Mouse (Mus musculus) thymus, adult 2 months (tissue): Measurements from ENCODE around the gene Tmem129. TPM values are rescaled to one million over a fixed set of nuclear protein-coding genes. Genes with fewer than 3 reads are reported as not detected.

ENCODE experiments used
- DNase-seq: peaks from one replicate; pipeline ENCODE4 v3.0.0; 2021
- H3K27ac ChIP-seq: fragments of 200-500 bp; 2 replicates; pipeline ENCODE4 v1.5.1; 2012; ENCODE audit warnings: low read length, control low read depth; ENCODE audit not compliant: control insufficient read depth, insufficient read depth
- H3K27me3 ChIP-seq: fragments of 200-500 bp; 2 replicates; pipeline ENCODE4 v1.6.1; 2012; ENCODE audit warnings: mild to moderate bottlenecking, low read length, moderate library complexity, mixed read lengths; ENCODE audit not compliant: control insufficient read depth, insufficient read depth
- H3K36me3 ChIP-seq: fragments of 200-500 bp; 2 replicates; pipeline ENCODE4 v1.6.1; 2012; ENCODE audit warnings: mild to moderate bottlenecking, low read length, moderate library complexity; ENCODE audit not compliant: control insufficient read depth, insufficient read depth
- H3K4me1 ChIP-seq: fragments of 200-500 bp; replicated peaks from 2 replicates; pipeline ENCODE4 v1.6.1; 2012; ENCODE audit warnings: low read length; ENCODE audit not compliant: control insufficient read depth, insufficient read depth
- H3K4me3 ChIP-seq: fragments of 200-500 bp; 2 replicates; pipeline ENCODE4 v1.5.1; 2012; ENCODE audit warnings: mild to moderate bottlenecking, low read length, control low read depth, moderate library complexity; ENCODE audit not compliant: control insufficient read depth, insufficient read depth
- CTCF ChIP-seq: fragments of 200-500 bp; IDR thresholded peaks from 2 replicates; pipeline ENCODE4 v1.5.1; 2012; ENCODE audit warnings: mild to moderate bottlenecking, control low read depth, low read length, moderate library complexity, borderline replicate concordance; ENCODE audit not compliant: control insufficient read depth, poor library complexity, insufficient read depth; ENCODE audit errors: extremely low read depth
- POLR2A ChIP-seq: fragments of 200-500 bp; IDR thresholded peaks from 2 replicates; pipeline ENCODE4 v1.6.1; 2012; ENCODE audit warnings: mild to moderate bottlenecking, low read length, control low read depth, moderate library complexity; ENCODE audit not compliant: control insufficient read depth, poor library complexity, insufficient read depth; ENCODE audit errors: extremely low read depth
- WGBS: fragments of 180-500 bp; shearing (Covaris S2); methylation state at CpG from one replicate; pipeline ENCODE4 v1.1.7; 2018; 5-methylcytosine and 5-hydroxymethylcytosine counted together
- polyA plus RNA-seq: library from polyadenylated mRNA; depleted of rRNA; stranded (reverse); fragments of >200 nt; gene quantifications from 2 replicates; pipeline ENCODE4 v1.2.3, GENCODE M21; 2012; rRNA removed

Tmem129 gene
- polyA plus RNA-seq = 71.6 and 78.0 TPM in 2 replicates

GRCm38 (mm10) chr5:33657787-33658663 lies at the start of gene Tmem129, which contains the start of gene Tacc3:
TSS of gene Tmem129 (minus strand) at chr5:33658416.
TSS of gene Tacc3 (plus strand) at chr5:33658128.
- Histone ChIP-seq H3K4me1 (peaks cover 10% of the 10 kb centered on the region), H3K27me3 (no peaks in the 10 kb centered on the region), H3K27ac (peak within 1 kb of the TSS; percentile 81), H3K4me3 (peak within 1 kb of the TSS; percentile 74), H3K36me3 (0 out of 2 replicates have a peak, but pooled peaks cover 4% of the 10 kb centered on the region)
- TF ChIP-seq CTCF (no peak), POLR2A (peak; percentile 62; the same call in 1 of the 2 replicates)
- DNase-seq = peak; percentile 97
- under 1% methylated on average over 60 of the region's 60 CpGs for WGBS

- no peaks in the 10 kb centered on the region for H3K36me3 ChIP-seq
- TF ChIP-seq CTCF = no peak
- TF ChIP-seq POLR2A = no peak
- no peaks in the 10 kb centered on the region for H3K27me3 ChIP-seq
- 89% methylated on average over 4 of the region's 4 CpGs for WGBS
- no peak for DNase-seq
- H3K4me1 ChIP-seq = no peaks in the 10 kb centered on the region
- H3K4me3 ChIP-seq = no peak overlapping the region
- no peak overlapping the region for H3K27ac ChIP-seq
These were observed 48.9 kb upstream of the Tmem129 start for GRCm38 (mm10) chr5:33707163-33707562.

- Histone ChIP-seq H3K4me3 (no peak overlapping the region), H3K36me3 (no peaks in the 10 kb centered on the region), H3K4me1 (no peaks in the 10 kb centered on the region), H3K27ac (no peak overlapping the region), H3K27me3 (no peaks in the 10 kb centered on the region)
- TF ChIP-seq CTCF (no peak), POLR2A (no peak)
- DNase-seq = no peak
- WGBS = 100% methylated on average over 1 of the region's 1 CpGs
These were observed 48.1 kb upstream of the Tmem129 start for GRCm38 (mm10) chr5:33706350-33706629.

GRCm38 (mm10) chr5:33705612-33706349 lies 47.6 kb upstream of the Tmem129 start:
- Histone ChIP-seq H3K4me1 (no peaks in the 10 kb centered on the region), H3K4me3 (no peak overlapping the region), H3K27me3 (no peaks in the 10 kb centered on the region), H3K27ac (no peak overlapping the region), H3K36me3 (no peaks in the 10 kb centered on the region)
- DNase-seq = no peak
- TF ChIP-seq POLR2A (no peak), CTCF (no peak)
- WGBS = 86% methylated on average over 9 of the region's 9 CpGs

- Histone ChIP-seq H3K27me3 (no peaks in the 10 kb centered on the region), H3K36me3 (no peaks in the 10 kb centered on the region), H3K4me3 (no peak overlapping the region), H3K4me1 (no peaks in the 10 kb centered on the region), H3K27ac (no peak overlapping the region)
- 85% methylated on average over 11 of the region's 11 CpGs for whole genome bisulfite sequencing
- TF ChIP-seq CTCF = no peak
- no peak for TF ChIP-seq POLR2A
- no peak for DNase-seq
These were observed 46.9 kb upstream of the Tmem129 start for GRCm38 (mm10) chr5:33704945-33705611.

GRCm38 (mm10) chr5:33703999-33704398 lies 45.8 kb upstream of the Tmem129 start:
- Histone ChIP-seq H3K27ac (no peak overlapping the region), H3K4me3 (no peak overlapping the region), H3K27me3 (no peaks in the 10 kb centered on the region), H3K36me3 (no peaks in the 10 kb centered on the region), H3K4me1 (no peaks in the 10 kb centered on the region)
- 92% methylated on average over 8 of the region's 8 CpGs for WGBS
- DNase-seq = no peak
- TF ChIP-seq POLR2A (no peak), CTCF (no peak)
